Mouse (Mus musculus) kidney, postnatal 14 days (tissue): ENCODE results near the gene Ltf.

Source experiments
- DNase-seq: peaks from one replicate; pipeline ENCODE4 v3.0.0; 2022; ENCODE audit warnings: mixed read lengths

Gene Ltf

GRCm38 (mm10) chr9:111019022-111019421 is at the start of gene Ltf:
Ltf (plus strand) TSS chr9:111019271.
- no peak for DNase-seq

- no peak for DNase-seq
These were observed 39.7 kb upstream of the Ltf start for GRCm38 (mm10) chr9:110979411-110979810.

GRCm38 (mm10) chr9:110982351-110982750 is 36.7 kb upstream of the Ltf start:
- DNase-seq, result no peak

- DNase-seq, result no peak
These were observed 35.0 kb upstream of the Ltf start for GRCm38 (mm10) chr9:110984096-110984495.

GRCm38 (mm10) chr9:110985541-110985940 is 33.5 kb upstream of the Ltf start:
- no peak for DNase-seq

- DNase-seq, result no peak
These were observed 33.1 kb upstream of the Ltf start for GRCm38 (mm10) chr9:110985951-110986350.

GRCm38 (mm10) chr9:110987331-110987730 is 31.7 kb upstream of the Ltf start:
- no peak for DNase-seq

GRCm38 (mm10) chr9:110988078-110988477 is 31.0 kb upstream of the Ltf start:
- no peak for DNase-seq

GRCm38 (mm10) chr9:110989141-110989540 is 29.9 kb upstream of the Ltf start:
- no peak for DNase-seq

- no peak for DNase-seq
These were observed 29.5 kb upstream of the Ltf start for GRCm38 (mm10) chr9:110989543-110989942.

GRCm38 (mm10) chr9:110990204-110990603 is 28.9 kb upstream of the Ltf start, which contains the start of gene Rtp3:
Rtp3 (minus strand) TSS chr9:110990583.
- peak; percentile 71 for DNase-seq

- DNase-seq, result peak; percentile 26
These were observed 25.8 kb upstream of the Ltf start for GRCm38 (mm10) chr9:110993281-110993709.

- DNase-seq, result peak; percentile 86
These were observed 24.3 kb upstream of the Ltf start for GRCm38 (mm10) chr9:110994716-110995172.

GRCm38 (mm10) chr9:110997245-110997644 is 21.8 kb upstream of the Ltf start:
- peak; percentile 85 for DNase-seq

GRCm38 (mm10) chr9:110999056-110999455 is 20.0 kb upstream of the Ltf start:
- DNase-seq, result no peak

GRCm38 (mm10) chr9:110999856-111000255 is 19.2 kb upstream of the Ltf start:
- peak; percentile 46 for DNase-seq

GRCm38 (mm10) chr9:111001621-111002020 is 17.4 kb upstream of the Ltf start:
- DNase-seq, result no peak

- DNase-seq, result no peak
These were observed 15.8 kb upstream of the Ltf start for GRCm38 (mm10) chr9:111003279-111003678.

- no peak for DNase-seq
These were observed 12.5 kb upstream of the Ltf start for GRCm38 (mm10) chr9:111006544-111006943.

- DNase-seq, result no peak
These were observed 9.3 kb upstream of the Ltf start for GRCm38 (mm10) chr9:111009763-111010162.

- DNase-seq, result peak; percentile 40
These were observed 7.5 kb upstream of the Ltf start for GRCm38 (mm10) chr9:111011550-111011949.

- DNase-seq, result peak; percentile 29
These were observed 7.0 kb upstream of the Ltf start for GRCm38 (mm10) chr9:111012041-111012440.

- no peak for DNase-seq
These were observed 3.4 kb upstream of the Ltf start for GRCm38 (mm10) chr9:111015658-111016057.

- DNase-seq, result no peak
These were observed 7.7 kb downstream of the Ltf start for GRCm38 (mm10) chr9:111026791-111027190.

GRCm38 (mm10) chr9:111033717-111034116 is 14.6 kb downstream of the Ltf start:
- DNase-seq, result no peak
